Mouse (Mus musculus): ENCODE measurements at regions not wholly inside any gene's neighbourhood (a gene's known extent, or its start where the extent isn't known, plus 50 kb on each side); places are given as distances from the start of the nearest gene placed in this dataset.

GRCm38 (mm10) chr1:35452441-35453107, 602.8 kb downstream of the Plekhb2 start:
- TF ChIP-seq CTCF (IDR thresholded peaks at IDR 0.05; ENCODE audit: insufficient read depth, low read depth, low read length) = no peak
- no peak for TF ChIP-seq POLR2A (IDR thresholded peaks at IDR 0.05; ENCODE audit: insufficient read depth, low read depth, low read length)

All from olfactory bulb, adult 2 months (tissue).